Mouse (Mus musculus) megakaryocyte, embryonic 14.5 days (primary cell): Measurements from ENCODE around the gene Vtn.

Source experiments
- FLI1 ChIP-seq: IDR thresholded peaks from 2 replicates; pipeline ENCODE4 v1.6.1; 2012; ENCODE audit warnings: low read length, inconsistent platforms, mixed read lengths
- GATA1 ChIP-seq: IDR thresholded peaks from 3 replicates; pipeline ENCODE4 v1.6.1; 2012; ENCODE audit warnings: mixed read lengths, low read length, inconsistent platforms, borderline replicate concordance

DNA sequence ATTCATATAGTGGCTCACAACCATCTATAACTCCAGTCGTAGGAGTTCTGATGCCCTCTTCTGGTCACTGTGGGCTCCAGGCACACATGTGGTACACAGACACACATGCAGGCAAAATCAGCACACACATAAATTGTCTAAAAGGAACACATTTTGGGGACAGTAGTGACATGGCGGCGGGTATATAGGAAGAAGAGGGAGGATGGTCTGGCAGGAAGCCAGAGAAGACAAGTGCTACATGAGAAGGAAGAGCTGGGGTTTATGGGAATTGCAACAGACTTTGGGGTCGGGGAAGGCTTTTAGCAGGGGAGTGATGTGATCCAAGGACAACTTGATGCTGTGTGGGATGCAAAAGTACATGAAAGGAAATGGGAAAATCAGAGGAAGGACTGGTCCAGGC lies 35.6 kb downstream of the Vtn start:
- no peak for TF ChIP-seq FLI1
- no peak for TF ChIP-seq GATA1
